Mouse (Mus musculus) c-Kit-negative CD71-positive TER-119-positive erythroid progenitor cells, embryonic 14.5 days (primary cell): ENCODE data around the gene Crisp2.
"Not testable (repeated sequence)": the region's sequence is repeated elsewhere in the genome, so short reads cannot be mapped to it uniquely, and the experiment has no call there.

Source experiments
- DNase-seq: peaks from one replicate; pipeline ENCODE4 v3.0.0-alpha.2; 2013; ENCODE audit warnings: low read depth, low spot score

Crisp2 gene

DNA sequence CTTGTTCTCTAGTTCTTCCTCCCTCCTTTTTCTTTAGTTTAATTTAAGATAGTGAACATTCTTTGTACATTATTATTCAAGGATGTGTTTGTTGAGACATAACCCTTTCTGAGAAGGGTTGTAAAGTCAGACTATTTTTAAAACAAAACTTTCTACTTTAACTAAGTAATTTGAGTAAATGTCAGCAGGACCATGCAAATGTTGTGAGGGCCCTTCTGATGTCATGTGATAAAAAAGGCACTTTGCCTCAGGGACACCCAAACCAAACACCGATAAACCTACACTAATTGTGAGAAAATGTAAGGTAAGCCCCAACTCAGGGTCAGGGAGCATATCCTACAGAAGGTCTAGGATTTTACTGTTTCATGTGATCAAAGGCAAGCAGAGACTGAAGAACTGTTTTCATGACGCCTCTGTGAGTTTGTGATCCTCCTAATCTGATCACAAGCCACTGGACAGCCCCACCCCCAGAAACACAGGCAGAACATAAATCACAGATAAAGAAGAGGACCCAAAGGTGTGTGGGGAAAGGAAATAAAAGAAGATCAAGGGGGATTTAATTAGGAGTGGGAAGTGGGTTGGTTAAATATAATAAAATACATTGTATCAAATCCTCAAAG lies at the start of gene Crisp2:
Gene Crisp2 (minus strand): TSS at position 51 of the 620 bp plus-strand sequence.
- DNase-seq: no peak

GRCm38 (mm10) chr17:40855065-40855464 lies 48.3 kb upstream of the Crisp2 start:
- no peak for DNase-seq

DNA sequence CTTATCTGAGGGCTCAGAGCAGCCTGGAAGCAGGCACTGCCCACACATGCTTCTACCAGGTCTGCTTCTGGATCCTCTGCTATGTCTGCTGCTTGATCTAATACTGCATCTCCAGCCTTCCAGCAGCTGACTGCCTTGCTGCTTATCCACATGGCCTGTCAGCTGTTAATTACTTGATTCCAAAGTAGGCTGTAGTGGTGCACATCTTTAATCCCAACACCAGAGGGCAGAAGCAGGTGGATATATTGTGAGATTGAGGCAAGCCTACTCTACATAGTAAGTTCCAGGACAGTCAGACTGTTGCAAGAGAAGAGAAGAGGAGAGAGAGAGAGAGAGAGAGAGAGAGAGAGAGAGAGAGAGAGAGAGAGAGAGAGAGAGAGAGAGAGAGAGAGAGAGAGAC lies 30.5 kb upstream of the Crisp2 start:
- DNase-seq: no peak

DNA sequence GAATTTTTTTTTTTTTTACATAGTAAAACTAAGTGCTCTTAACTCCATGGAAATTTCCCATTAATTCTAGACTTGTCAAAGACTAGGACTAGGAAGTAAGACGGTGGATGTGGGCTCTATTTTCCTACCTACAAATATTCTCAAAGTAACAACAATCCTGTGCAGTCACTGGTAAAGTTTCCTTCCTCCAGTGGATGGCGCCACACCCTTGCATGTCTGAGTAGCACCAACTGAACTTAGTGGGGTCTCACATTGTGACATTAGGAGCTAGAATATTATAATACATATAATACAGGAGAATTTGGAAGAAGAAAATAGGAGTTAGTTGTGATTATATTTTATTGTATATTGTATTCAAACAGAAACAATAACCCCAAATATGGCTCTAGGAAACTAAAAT lies 25.1 kb upstream of the Crisp2 start:
- DNase-seq: no peak

DNA sequence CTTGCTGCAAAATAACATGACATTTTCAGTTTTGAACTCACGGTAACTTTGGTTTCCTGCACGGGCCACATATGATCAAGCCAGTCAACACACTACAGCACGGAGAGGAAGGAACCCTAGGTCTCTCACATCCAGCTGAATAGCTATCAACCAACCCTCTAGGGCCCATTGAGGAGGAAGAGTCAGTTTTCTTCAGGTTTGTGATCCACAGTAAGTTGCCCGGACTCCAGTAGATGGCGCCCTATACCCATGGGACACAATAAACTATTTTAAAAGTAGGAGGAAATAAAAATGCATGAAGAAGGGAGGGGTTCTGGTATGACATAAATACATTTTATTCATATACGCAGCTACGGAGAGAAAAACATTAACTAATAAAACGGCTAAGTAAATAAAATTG lies 17.7 kb upstream of the Crisp2 start:
- DNase-seq: no peak

GRCm38 (mm10) chr17:40823817-40824216 lies 17.0 kb upstream of the Crisp2 start:
- DNase-seq: no peak

GRCm38 (mm10) chr17:40821477-40821876 lies 14.7 kb upstream of the Crisp2 start:
- DNase-seq: no peak

GRCm38 (mm10) chr17:40817340-40817943 lies 10.6 kb upstream of the Crisp2 start:
- no peak for DNase-seq

GRCm38 (mm10) chr17:40812259-40812658 lies 5.5 kb upstream of the Crisp2 start:
- DNase-seq: peak; percentile 65

GRCm38 (mm10) chr17:40811560-40811959 lies 4.8 kb upstream of the Crisp2 start:
- no peak for DNase-seq

DNA sequence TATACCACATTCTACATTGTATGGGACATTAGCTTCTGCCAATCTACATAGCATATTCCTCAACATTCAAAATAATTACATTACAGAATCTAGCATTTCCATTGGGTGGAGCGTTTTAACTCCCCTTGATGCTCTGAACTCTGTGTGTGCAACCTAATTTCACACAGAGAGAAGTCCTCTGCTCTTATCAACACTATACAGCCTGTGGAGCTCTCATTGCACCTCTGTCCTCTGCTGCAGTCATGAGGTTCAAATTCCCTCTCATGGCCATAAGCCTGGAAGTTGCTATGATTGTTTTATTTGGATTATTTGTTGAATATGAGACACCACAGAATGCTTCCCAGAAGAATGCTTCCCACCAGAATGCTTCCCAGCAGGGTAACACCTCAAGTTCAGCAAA lies 4.1 kb upstream of the Crisp2 start, which contains the start of gene Rhag:
Gene Rhag (plus strand): TSS at position 193 of the 400 bp plus-strand sequence.
- DNase-seq: peak; percentile 84

GRCm38 (mm10) chr17:40808071-40808470 lies 1.3 kb upstream of the Crisp2 start:
- no peak for DNase-seq

- peak; percentile 83 for DNase-seq
Measured at GRCm38 (mm10) chr17:40806550-40806949, 253 bp downstream of the Crisp2 start.

- no peak for DNase-seq
Measured at GRCm38 (mm10) chr17:40802707-40803340, 4.0 kb downstream of the Crisp2 start.

GRCm38 (mm10) chr17:40793921-40794854 lies 12.6 kb downstream of the Crisp2 start:
- DNase-seq: peak; percentile 68

DNA sequence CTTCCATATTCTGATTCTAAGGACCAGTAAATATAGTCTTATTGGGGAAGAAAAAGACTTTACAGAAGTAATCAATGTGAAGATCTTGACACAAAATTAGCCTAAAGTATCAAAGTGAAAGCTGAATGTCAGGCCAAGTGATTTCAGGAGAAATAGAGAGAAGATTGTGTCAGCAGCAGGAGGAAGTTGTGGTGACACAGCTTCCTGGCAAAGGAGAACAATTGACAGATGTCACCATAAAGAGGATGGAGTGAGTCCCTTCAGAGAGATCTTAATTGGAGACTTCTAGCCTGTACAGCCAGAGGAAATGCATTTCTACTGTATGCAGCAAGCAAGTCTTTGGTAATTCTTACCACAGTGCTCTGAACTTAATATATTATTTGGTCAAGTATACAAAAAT lies 16.9 kb downstream of the Crisp2 start:
- no peak for DNase-seq

DNA sequence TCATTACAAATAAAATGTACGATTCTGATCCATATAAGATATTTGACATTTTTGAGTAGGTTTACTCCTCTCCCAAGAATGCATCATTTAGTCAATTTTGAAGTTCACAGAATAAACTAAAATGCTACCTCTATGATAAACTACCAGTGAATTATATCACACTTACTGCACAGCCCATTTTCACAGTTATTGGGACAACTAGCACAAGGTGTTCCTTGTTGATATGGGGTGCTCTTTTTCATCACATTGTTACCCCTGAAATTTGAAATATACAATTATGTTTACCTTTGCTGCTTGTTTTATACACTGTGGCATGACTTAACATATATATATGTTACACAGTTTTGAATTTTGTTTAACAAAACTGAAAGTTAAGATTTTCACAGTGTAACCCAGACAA lies 39.7 kb downstream of the Crisp2 start:
- no peak for DNase-seq

- no peak for DNase-seq
Measured at GRCm38 (mm10) chr17:40763662-40764061, 43.1 kb downstream of the Crisp2 start.

DNA sequence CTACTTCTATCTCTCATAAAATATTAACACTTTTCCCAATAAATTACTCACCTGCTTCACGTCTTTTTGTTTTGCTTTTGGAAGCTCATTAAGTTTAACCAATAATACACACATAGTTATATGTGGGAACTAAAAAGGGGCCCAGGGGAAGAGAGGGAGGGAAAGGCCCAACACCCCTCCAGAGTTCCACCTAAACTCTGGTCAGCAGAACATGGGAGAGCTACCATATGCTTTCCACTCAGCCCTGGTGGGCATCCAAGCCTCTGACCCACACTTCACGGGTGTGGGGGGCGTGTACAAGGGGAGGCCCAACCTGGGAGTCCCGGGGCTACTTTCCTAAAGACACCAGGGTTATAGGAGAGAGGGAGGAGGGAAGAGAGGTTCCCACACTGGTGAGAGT lies 75.1 kb downstream of the Crisp2 start:
- DNase-seq: no peak

GRCm38 (mm10) chr17:40731296-40731695 lies 75.5 kb downstream of the Crisp2 start:
- DNase-seq: no peak

DNA sequence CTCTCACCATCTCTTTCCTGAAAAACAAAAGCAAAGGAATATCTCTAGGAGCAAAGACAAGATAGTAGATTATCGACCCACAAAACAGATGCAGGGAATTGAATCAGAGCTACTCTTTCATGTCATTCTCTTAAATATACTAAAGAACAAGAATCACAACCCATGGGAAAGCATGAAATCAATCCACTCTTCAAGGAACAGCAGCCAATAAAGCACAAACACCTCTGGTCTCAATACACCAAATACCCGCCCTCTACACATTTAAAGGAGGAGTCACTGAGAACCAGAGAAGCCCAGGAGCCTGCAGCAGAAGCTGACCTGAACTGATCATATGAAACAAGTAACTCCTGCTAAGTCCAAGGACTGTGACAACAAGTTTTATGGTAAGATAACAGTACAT lies 80.0 kb downstream of the Crisp2 start, which contains the start of gene Esp1:
Gene Esp1 (plus strand): TSS at position 301 of the 400 bp plus-strand sequence.
- no peak for DNase-seq

- not testable (repeated sequence) for DNase-seq
Measured at GRCm38 (mm10) chr17:40717055-40717454, 89.7 kb downstream of the Crisp2 start.
